Mouse (Mus musculus): ENCODE data around the gene Krba1. TPM values are rescaled to one million over a fixed set of nuclear protein-coding genes. Genes with fewer than 3 reads are reported as not detected.

Krba1 gene
- polyA plus RNA-seq, 1 experiment from 2014 or later = 16.6 TPM

- ATAC-seq (ENCODE audit: low FRiP score) (no peak), DNase-seq (ENCODE audit: low spot score, missing footprints) (peak; percentile 21)
- H3K4me2 ChIP-seq = no peak overlapping the region
- no peaks in the 10 kb centered on the region for H3K4me1 ChIP-seq (ENCODE audit: control insufficient read depth, insufficient read depth, low read length)
- H3K27me3 ChIP-seq (ENCODE audit: control insufficient read depth, insufficient read depth, low read length) = no peaks in the 10 kb centered on the region
- no peaks in the 10 kb centered on the region for H3K9me3 ChIP-seq (ENCODE audit: control insufficient read depth, low read length)
- no peak overlapping the region for H3K9ac ChIP-seq (ENCODE audit: low read length)
- WGBS = 92% methylated on average over 2 of the region's 2 CpGs
- peaks cover 34% of the 10 kb centered on the region for H3K36me3 ChIP-seq (ENCODE audit: control insufficient read depth, insufficient read depth, low read length)
- no peak overlapping the region for H3K27ac ChIP-seq (ENCODE audit: low read depth, low read length)
- H3K4me3 ChIP-seq (ENCODE audit: low read depth, low read length) = no peak overlapping the region
These were observed 21.1 kb downstream of the Krba1 start for GRCm38 (mm10) chr6:48416486-48416885.

DNA sequence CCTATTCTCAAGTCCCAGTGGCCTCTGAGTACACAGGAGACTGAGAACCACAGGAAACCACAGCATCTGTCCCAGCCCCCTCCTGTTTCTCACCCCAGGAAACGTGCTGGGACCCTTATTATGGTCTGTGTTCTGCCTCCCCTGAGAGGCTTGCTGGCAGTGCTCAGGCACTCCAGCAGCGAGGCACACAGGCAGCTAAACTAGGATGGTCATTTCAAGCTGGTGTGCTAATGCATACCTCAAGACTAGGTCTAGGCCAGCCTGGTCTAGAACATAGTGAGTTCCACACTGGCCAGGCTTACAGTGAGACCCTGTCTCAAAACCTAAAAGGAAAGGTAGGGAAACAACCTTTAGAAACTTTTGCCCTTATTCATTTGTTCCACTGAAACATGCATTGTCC lies 25.3 kb downstream of the Krba1 start:
- no peak overlapping the region for H3K9ac ChIP-seq (ENCODE audit: low read length)
- H3K27ac ChIP-seq (ENCODE audit: low read depth, low read length) = no peak overlapping the region
- H3K4me1 ChIP-seq (ENCODE audit: control insufficient read depth, insufficient read depth, low read length) = no peaks in the 10 kb centered on the region
- H3K36me3 ChIP-seq (ENCODE audit: control insufficient read depth, insufficient read depth, low read length) = peaks cover 8% of the 10 kb centered on the region
- H3K4me3 ChIP-seq (ENCODE audit: low read depth, low read length) = no peak overlapping the region
- no peak for ATAC-seq (ENCODE audit: low FRiP score)
- no peak overlapping the region for H3K4me2 ChIP-seq
- H3K27me3 ChIP-seq (ENCODE audit: control insufficient read depth, insufficient read depth, low read length) = no peaks in the 10 kb centered on the region
- no peaks in the 10 kb centered on the region for H3K9me3 ChIP-seq (ENCODE audit: control insufficient read depth, low read length)
- 16% methylated on average over 2 of the region's 2 CpGs for WGBS
- DNase-seq (ENCODE audit: low spot score, missing footprints) = no peak

DNA sequence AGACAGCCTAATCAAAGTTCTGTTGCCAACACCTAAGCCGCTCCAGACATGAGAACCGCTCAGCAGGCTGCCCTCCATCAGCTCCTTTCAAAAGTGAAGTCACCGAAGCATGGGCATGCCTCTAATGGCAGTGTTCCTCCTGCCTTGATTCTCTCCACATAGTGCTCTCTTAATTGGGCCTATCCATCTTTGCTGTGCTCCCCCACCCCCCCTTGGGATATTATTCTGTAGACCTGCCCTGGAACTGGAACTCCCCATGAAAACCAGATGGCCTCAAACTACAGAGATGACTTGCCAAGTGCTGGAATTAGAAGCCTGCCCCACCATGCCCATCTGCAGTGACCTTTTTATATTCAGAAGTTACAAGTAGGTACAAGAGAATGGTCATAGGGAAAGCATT lies 27.9 kb downstream of the Krba1 start:
- DNase-seq (ENCODE audit: low spot score, missing footprints) (no peak), ATAC-seq (ENCODE audit: low FRiP score) (no peak)
- 71% methylated on average over 3 of the region's 3 CpGs for WGBS
- H3K27ac ChIP-seq (ENCODE audit: low read depth, low read length) = no peak overlapping the region
- no peak overlapping the region for H3K4me2 ChIP-seq
- H3K36me3 ChIP-seq (ENCODE audit: control insufficient read depth, insufficient read depth, low read length) = no peaks in the 10 kb centered on the region
- H3K4me3 ChIP-seq (ENCODE audit: low read depth, low read length) = no peak overlapping the region
- H3K4me1 ChIP-seq (ENCODE audit: control insufficient read depth, insufficient read depth, low read length) = no peaks in the 10 kb centered on the region
- H3K9me3 ChIP-seq (ENCODE audit: control insufficient read depth, low read length) = no peaks in the 10 kb centered on the region
- H3K27me3 ChIP-seq (ENCODE audit: control insufficient read depth, insufficient read depth, low read length) = no peaks in the 10 kb centered on the region
- no peak overlapping the region for H3K9ac ChIP-seq (ENCODE audit: low read length)

DNA sequence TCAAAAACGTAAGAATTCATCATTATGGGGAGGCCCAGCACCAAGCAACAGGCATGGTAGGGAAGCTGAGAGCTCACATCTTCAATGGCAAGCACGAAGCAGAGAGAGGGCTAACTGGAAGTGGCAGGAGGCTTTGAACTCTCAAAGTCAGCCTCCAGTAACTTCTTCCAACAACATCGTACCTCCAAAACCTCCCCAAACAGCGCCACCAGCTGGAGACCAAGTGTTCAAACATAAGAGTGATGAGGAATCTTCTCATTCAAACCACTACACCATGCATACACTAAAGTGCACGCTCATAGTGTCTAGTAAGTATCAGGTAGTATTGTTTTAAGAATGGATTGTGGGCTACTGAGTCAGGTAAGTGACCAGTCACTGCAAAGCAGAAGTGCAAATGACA lies 28.7 kb downstream of the Krba1 start:
- H3K4me3 ChIP-seq (ENCODE audit: low read depth, low read length) = no peak overlapping the region
- no peak overlapping the region for H3K4me2 ChIP-seq
- no peak overlapping the region for H3K9ac ChIP-seq (ENCODE audit: low read length)
- no peaks in the 10 kb centered on the region for H3K27me3 ChIP-seq (ENCODE audit: control insufficient read depth, insufficient read depth, low read length)
- DNase-seq (ENCODE audit: low spot score, missing footprints) = no peak
- WGBS = 72% methylated on average over 5 of the region's 5 CpGs
- no peak for ATAC-seq (ENCODE audit: low FRiP score)
- H3K36me3 ChIP-seq (ENCODE audit: control insufficient read depth, insufficient read depth, low read length) = no peaks in the 10 kb centered on the region
- no peaks in the 10 kb centered on the region for H3K4me1 ChIP-seq (ENCODE audit: control insufficient read depth, insufficient read depth, low read length)
- no peaks in the 10 kb centered on the region for H3K9me3 ChIP-seq (ENCODE audit: control insufficient read depth, low read length)
- H3K27ac ChIP-seq (ENCODE audit: low read depth, low read length) = no peak overlapping the region

DNA sequence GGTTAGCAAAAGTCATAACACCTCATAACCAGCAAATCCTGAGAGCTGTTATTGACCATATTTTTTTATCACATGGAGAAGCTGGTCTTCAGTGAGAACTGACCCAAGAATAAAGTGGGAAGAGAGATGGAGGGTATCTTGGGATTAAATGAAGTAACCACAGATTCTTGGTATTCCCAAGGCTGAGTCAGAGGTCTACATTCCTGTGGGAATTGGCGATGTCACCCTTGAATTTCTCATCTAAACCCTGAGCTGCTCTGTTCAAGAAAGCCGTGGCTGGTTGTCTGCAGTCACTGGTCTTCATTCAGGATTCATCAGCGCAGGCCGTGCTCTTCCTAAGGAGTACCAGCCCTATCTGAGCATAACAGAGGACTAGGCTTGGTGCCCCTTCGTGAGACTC lies 31.6 kb downstream of the Krba1 start:
- ATAC-seq (ENCODE audit: low FRiP score) = no peak
- no peak for DNase-seq (ENCODE audit: low spot score, missing footprints)
- Histone ChIP-seq H3K9ac (ENCODE audit: low read length) (no peak overlapping the region), H3K9me3 (ENCODE audit: control insufficient read depth, low read length) (no peaks in the 10 kb centered on the region), H3K36me3 (ENCODE audit: control insufficient read depth, insufficient read depth, low read length) (no peaks in the 10 kb centered on the region), H3K4me1 (ENCODE audit: control insufficient read depth, insufficient read depth, low read length) (no peaks in the 10 kb centered on the region), H3K4me3 (ENCODE audit: low read depth, low read length) (no peak overlapping the region), H3K4me2 (no peak overlapping the region), H3K27ac (ENCODE audit: low read depth, low read length) (no peak overlapping the region), H3K27me3 (ENCODE audit: control insufficient read depth, insufficient read depth, low read length) (no peaks in the 10 kb centered on the region)
- 82% methylated on average over 5 of the region's 5 CpGs for WGBS

- 65% methylated on average over 4 of the region's 4 CpGs for WGBS
- Histone ChIP-seq H3K4me2 (no peak overlapping the region), H3K27ac (ENCODE audit: low read depth, low read length) (no peak overlapping the region), H3K4me1 (ENCODE audit: control insufficient read depth, insufficient read depth, low read length) (no peaks in the 10 kb centered on the region), H3K36me3 (ENCODE audit: control insufficient read depth, insufficient read depth, low read length) (no peaks in the 10 kb centered on the region), H3K9me3 (ENCODE audit: control insufficient read depth, low read length) (no peaks in the 10 kb centered on the region), H3K4me3 (ENCODE audit: low read depth, low read length) (no peak overlapping the region), H3K9ac (ENCODE audit: low read length) (no peak overlapping the region), H3K27me3 (ENCODE audit: control insufficient read depth, insufficient read depth, low read length) (no peaks in the 10 kb centered on the region)
- no peak for DNase-seq (ENCODE audit: low spot score, missing footprints)
- no peak for ATAC-seq (ENCODE audit: low FRiP score)
These were observed 33.6 kb downstream of the Krba1 start for GRCm38 (mm10) chr6:48428769-48429557.

- no peak overlapping the region for H3K9ac ChIP-seq (ENCODE audit: low read length)
- H3K4me3 ChIP-seq (ENCODE audit: low read depth, low read length) = no peak overlapping the region
- no peaks in the 10 kb centered on the region for H3K36me3 ChIP-seq (ENCODE audit: control insufficient read depth, insufficient read depth, low read length)
- no peaks in the 10 kb centered on the region for H3K27me3 ChIP-seq (ENCODE audit: control insufficient read depth, insufficient read depth, low read length)
- WGBS = 78% methylated on average over 5 of the region's 5 CpGs
- ATAC-seq (ENCODE audit: low FRiP score) (no peak), DNase-seq (ENCODE audit: low spot score, missing footprints) (no peak)
- no peak overlapping the region for H3K4me2 ChIP-seq
- H3K27ac ChIP-seq (ENCODE audit: low read depth, low read length) = no peak overlapping the region
- H3K9me3 ChIP-seq (ENCODE audit: control insufficient read depth, low read length) = no peaks in the 10 kb centered on the region
- H3K4me1 ChIP-seq (ENCODE audit: control insufficient read depth, insufficient read depth, low read length) = no peaks in the 10 kb centered on the region
These were observed 35.4 kb downstream of the Krba1 start for GRCm38 (mm10) chr6:48430748-48431147.

GRCm38 (mm10) chr6:48432893-48433816 lies 37.8 kb downstream of the Krba1 start:
- peaks cover 14% of the 10 kb centered on the region for H3K27me3 ChIP-seq (ENCODE audit: control insufficient read depth, insufficient read depth, low read length)
- no peak overlapping the region for H3K9ac ChIP-seq (ENCODE audit: low read length)
- no peaks in the 10 kb centered on the region for H3K9me3 ChIP-seq (ENCODE audit: control insufficient read depth, low read length)
- WGBS = 65% methylated on average over 12 of the region's 12 CpGs
- H3K36me3 ChIP-seq (ENCODE audit: control insufficient read depth, insufficient read depth, low read length) = no peaks in the 10 kb centered on the region
- H3K4me2 ChIP-seq = no peak overlapping the region
- H3K4me1 ChIP-seq (ENCODE audit: control insufficient read depth, insufficient read depth, low read length) = peaks cover 1% of the 10 kb centered on the region
- H3K4me3 ChIP-seq (ENCODE audit: low read depth, low read length) = no peak overlapping the region
- DNase-seq (ENCODE audit: low spot score, missing footprints) (no peak), ATAC-seq (ENCODE audit: low FRiP score) (no peak)
- H3K27ac ChIP-seq (ENCODE audit: low read depth, low read length) = no peak overlapping the region

DNA sequence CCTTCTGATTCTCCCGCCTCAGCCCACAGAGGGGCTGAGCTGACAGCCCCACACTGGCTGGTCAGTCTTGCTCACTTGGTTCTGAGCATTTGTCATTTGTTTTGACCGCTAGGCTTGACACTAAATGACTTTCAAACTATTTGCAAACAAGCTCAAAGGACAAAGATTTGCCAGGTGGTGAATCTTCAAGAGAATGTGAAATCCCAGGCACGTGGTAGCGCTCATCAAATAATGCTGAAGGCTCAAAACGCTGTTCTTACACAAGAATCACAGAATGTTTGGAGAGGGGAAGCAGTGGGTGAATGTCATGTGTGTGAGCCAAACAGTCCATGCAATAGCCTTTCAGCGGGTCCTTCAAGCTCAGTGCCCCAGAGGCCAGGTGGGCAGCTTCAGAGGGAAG lies 39.3 kb downstream of the Krba1 start:
- peaks cover 16% of the 10 kb centered on the region for H3K4me1 ChIP-seq (ENCODE audit: control insufficient read depth, insufficient read depth, low read length)
- no peaks in the 10 kb centered on the region for H3K9me3 ChIP-seq (ENCODE audit: control insufficient read depth, low read length)
- 61% methylated on average over 6 of the region's 6 CpGs for WGBS
- no peaks in the 10 kb centered on the region for H3K36me3 ChIP-seq (ENCODE audit: control insufficient read depth, insufficient read depth, low read length)
- H3K4me3 ChIP-seq (ENCODE audit: low read depth, low read length) = no peak overlapping the region
- no peak overlapping the region for H3K4me2 ChIP-seq
- H3K27ac ChIP-seq (ENCODE audit: low read depth, low read length) = no peak overlapping the region
- no peak for ATAC-seq (ENCODE audit: low FRiP score)
- H3K9ac ChIP-seq (ENCODE audit: low read length) = no peak overlapping the region
- DNase-seq (ENCODE audit: low spot score, missing footprints) = no peak
- peaks cover 28% of the 10 kb centered on the region for H3K27me3 ChIP-seq (ENCODE audit: control insufficient read depth, insufficient read depth, low read length)

All from midbrain, embryonic 11.5 days (tissue).